Mouse (Mus musculus): Measurements from ENCODE around the gene Itgb4. TPM values are rescaled to one million over a fixed set of nuclear protein-coding genes. Genes with fewer than 3 reads are reported as not detected.

Gene Itgb4
- total RNA-seq, 2 experiments from 2014 or later = 3.5 to 5.3 TPM

DNA sequence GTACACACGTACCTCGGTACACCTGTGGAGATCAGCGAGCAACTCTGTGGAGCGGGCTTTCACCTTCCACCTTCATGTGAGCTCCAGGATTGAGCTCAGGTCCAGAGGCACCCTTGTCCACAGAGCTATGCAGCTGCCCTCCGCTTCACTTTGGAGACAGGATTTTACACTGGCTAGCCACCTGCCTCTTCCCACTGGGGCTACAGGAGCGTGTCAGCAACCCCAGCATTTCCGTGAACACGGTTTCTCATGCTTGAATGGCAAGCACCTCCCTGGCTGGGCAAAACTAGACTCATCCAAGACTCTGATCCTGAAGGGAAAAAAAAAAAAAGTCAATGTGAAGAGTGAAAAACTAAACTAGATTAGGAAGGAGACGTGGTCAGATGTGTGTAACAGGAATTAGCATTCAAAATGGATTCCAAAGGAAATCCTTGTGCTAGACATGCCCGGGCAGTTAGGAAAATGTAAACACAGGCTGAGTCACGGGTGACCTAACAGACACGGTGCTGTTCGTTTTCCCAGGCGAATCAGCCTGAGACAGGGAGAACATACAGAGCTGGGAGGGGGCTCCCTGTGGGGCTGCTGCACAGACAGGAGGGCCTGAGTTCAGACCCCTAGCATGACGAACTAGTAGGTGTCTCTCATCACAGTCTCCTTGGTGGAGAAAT is 4.4 kb upstream of the Itgb4 start:
- no peak for DNase-seq (ENCODE audit: low spot score)

DNA sequence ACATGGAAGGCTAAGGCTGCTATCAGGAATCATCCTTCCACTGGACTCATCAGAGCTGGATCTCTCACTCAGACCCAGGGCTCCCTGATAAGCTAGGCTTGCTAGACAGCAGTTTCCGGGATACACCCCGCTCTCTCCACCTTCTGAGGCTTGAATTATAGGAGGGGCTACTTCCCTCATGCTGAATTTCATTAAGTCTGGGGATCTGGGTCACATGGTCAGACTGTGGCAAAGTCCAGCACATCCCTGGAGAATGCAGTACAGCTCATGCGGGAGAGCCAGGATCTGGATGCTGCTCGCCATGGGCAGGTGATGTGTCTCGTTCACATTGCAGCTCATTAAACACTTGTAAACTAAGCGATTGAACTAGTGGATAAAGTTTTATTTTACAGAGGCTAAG is 3.5 kb upstream of the Itgb4 start:
- DNase-seq (ENCODE audit: low spot score) = no peak

GRCm38 (mm10) chr11:115975083-115975420 is 543 bp downstream of the Itgb4 start:
- no peak for DNase-seq (ENCODE audit: low spot score)

GRCm38 (mm10) chr11:115975544-115975943 is 1.0 kb downstream of the Itgb4 start:
- DNase-seq (ENCODE audit: low spot score) = no peak

GRCm38 (mm10) chr11:115982472-115982871 is 8.0 kb downstream of the Itgb4 start:
- DNase-seq (ENCODE audit: low spot score) = no peak

DNA sequence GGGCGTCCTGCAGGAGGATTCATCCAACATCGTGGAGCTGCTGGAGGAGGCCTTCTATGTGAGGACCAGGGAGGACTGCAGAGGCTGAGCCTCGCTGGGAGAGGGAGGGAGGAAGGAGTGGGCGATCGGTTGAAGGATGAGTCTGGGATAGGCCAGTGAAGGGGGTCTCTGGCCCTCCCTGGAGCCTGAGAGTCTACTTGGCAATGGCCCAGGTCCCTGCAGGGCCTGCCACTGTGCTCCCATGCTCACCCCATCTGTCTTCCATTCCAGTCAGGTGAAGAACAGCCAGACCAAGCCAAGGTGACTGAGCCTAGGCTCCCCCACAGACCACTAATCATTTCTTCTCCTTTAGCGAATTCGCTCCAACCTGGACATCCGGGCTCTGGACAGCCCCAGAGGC is 8.8 kb downstream of the Itgb4 start:
- no peak for DNase-seq (ENCODE audit: low spot score)

- DNase-seq (ENCODE audit: low spot score) = no peak
These were observed 15.2 kb downstream of the Itgb4 start for GRCm38 (mm10) chr11:115989686-115990085.

- no peak for DNase-seq (ENCODE audit: low spot score)
These were observed 17.6 kb downstream of the Itgb4 start for GRCm38 (mm10) chr11:115992098-115992497.

GRCm38 (mm10) chr11:115995256-115995655 is 20.7 kb downstream of the Itgb4 start:
- DNase-seq (ENCODE audit: low spot score) = no peak

- no peak for DNase-seq (ENCODE audit: low spot score)
These were observed 22.5 kb downstream of the Itgb4 start for GRCm38 (mm10) chr11:115997047-115997446.

DNA sequence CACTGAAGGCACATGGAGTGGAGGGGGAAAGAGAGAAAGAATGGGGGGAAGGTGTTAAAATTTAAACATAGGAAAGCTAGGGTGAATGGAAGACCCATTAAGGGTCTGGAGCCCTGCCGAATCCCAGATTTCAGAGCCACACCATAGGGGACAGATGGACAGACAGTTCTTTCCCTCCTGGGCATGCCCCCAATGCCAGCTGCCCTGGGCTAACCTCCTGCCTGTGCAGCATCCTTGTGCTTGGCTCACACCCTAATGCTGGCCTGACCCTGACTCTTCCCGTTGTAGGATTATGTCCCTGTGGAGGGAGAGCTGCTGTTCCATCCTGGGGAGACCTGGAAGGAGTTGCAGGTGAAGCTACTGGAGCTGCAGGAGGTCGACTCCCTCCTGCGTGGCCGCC is 23.2 kb downstream of the Itgb4 start:
- no peak for DNase-seq (ENCODE audit: low spot score)

DNA sequence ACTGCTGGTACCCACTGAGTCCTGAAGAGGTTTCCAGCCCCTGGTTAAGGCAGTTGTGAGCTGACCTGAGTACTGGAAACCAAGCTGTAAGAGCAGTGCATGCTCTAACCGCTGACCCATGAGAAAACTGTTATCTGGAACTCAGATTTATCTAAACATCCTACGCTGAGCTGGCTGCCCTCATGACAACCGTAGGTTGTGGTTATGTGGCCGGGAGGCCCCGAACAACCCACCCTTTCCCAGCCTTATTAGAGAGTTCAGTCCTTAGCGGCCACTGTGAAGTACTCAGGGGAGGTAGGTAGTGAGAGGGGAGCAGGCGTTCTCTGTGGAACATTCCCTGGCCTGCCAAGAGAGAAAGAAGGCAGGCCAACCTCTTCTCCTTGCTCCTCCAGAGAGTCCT is 24.5 kb downstream of the Itgb4 start:
- DNase-seq (ENCODE audit: low spot score) = no peak

- peak; percentile 63 for DNase-seq (ENCODE audit: low spot score)
These were observed 25.1 kb downstream of the Itgb4 start for GRCm38 (mm10) chr11:115999538-116000143.

DNA sequence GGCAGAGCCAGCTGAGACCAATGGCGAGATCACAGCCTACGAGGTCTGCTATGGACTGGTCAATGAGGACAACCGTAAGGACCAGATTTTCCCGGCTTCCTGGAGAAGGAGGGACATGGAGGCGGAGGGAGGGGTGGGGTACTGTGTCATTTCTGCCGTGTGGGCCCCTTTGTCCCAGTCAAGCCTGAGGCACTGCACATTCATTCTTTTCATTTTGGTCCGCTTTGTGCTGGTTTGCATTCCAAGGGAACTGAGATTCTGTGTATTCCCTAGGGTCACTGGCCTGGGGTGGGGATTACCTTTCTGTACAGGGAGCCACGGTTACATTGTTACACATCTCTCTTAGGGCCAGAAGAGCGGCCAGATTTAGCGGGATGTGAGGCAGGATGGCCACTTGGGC is 26.1 kb downstream of the Itgb4 start:
- no peak for DNase-seq (ENCODE audit: low spot score)

DNA sequence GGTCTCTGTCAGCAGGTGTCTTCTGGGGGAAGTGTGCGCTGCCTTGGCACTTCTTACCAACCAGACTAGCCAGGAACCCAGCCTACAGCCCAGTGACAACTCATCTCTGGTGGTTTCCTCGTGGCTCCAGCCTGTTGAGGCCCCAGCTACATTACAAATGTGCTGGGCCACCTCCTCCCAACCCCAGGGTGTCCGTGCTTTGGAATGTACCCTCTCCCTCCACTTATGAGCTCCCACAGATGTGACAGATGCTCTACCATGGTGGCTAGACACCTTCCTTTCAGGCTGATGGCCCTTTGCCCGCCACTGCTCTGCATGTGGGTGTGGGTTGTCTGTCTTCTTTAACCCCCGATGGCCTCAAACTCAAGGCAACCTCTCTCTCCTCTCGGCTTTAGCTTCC is 27.2 kb downstream of the Itgb4 start:
- DNase-seq (ENCODE audit: low spot score) = no peak

DNA sequence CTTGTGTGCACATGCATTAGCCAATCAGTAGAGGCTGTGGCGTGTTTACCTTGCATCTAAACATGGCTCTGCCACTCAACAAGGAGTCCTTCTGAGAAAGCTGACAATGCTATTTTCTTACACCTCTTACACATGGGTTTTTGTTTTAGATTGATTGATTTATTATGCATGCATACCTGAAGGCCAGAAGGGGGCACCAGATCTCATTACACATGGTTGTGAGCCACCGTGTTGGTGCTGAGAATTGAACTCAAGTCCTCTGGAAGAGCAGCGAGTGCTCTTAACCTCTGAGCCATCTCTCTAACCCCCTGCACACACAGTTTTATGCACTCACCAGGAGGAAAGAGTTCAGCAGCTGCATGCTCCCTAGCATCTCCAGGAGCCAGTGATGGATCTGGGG is 28.4 kb downstream of the Itgb4 start:
- DNase-seq (ENCODE audit: low spot score) = no peak

- DNase-seq (ENCODE audit: low spot score) = no peak
These were observed 29.8 kb downstream of the Itgb4 start for GRCm38 (mm10) chr11:116004186-116004823.

- peak; percentile 81 for DNase-seq (ENCODE audit: low spot score)
These were observed 30.6 kb downstream of the Itgb4 start for GRCm38 (mm10) chr11:116004840-116005700.

DNA sequence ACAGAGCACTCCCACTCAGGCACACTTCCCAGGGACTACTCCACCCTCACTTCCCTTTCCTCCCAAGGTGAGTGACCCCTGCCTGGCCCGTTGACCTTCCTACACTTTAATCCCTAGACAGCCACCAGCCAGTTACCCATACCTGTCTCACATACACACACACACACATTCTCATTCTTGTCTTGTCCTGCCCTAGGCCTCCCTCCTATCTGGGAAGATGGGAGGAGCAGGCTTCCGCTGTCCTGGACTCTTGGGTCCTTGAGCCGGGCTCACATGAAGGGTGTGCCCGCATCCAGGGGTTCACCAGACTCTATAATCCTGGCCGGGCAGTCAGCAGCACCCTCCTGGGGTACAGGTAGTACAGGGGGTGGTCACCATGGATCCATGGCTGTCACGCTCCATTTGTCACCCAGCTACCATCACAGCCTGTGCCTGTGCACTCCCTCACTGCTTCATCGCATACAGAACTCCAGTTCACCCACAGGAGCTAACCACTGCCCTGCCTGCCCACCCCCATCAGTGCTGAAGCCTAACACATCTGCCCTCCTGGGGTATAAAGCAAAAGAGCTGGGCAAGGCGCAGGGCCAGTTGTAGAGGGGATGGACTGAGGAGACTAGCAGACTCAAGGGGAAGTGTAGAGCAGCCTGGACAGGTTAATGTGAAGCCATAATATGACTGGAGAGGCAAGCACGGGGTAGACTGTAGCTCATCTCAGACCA is 31.4 kb downstream of the Itgb4 start:
- DNase-seq (ENCODE audit: low spot score) = no peak

DNA sequence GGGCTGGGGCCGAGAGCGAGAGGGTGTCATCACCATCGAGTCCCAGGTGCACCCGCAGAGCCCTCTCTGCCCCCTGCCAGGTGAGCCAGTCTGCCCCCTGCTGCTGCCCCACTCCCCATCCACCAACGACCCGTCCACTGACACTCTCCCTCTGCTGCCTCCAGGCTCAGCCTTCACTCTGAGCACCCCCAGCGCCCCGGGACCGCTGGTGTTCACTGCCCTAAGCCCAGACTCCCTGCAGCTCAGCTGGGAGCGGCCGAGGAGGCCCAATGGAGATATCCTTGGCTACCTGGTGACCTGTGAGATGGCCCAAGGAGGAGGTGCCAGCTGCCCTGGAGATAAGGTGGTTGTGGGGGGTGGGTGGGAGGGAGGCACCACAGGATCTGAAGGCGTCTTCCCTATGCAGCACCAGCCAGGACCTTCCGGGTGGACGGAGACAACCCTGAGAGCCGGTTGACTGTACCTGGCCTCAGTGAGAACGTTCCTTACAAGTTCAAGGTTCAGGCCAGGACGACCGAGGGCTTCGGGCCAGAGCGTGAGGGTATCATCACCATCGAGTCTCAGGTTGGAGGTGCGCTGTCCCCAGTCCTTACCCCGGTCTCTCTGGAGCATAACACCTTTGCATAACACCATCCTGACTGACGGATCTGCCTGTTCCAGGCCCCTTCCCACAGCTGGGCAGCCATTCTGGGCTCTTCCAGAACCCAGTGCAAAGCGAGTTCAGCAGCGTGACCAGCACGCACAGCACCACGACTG is 32.8 kb downstream of the Itgb4 start:
- no peak for DNase-seq (ENCODE audit: low spot score)

DNA sequence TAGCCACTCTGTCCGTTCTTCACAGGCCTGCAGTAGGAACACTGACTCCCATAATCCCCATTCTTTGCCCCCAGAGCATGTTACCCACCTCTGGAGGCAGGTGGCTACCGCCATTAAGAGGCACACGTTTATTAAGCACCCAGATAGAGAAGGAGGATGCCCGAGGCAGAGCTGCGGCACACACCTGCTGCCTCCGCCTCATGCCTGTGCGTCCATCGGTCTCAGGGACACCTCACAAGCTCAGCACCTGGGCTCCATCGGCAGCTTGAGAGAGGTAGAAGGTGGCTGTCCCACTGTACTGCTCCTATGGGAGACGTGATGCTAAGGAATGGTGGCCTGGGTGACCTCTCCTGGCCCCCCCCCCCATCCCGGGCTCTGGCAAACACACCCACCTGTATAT is 33.9 kb downstream of the Itgb4 start:
- DNase-seq (ENCODE audit: low spot score) = no peak
